Mouse (Mus musculus) c-Kit-positive CD71-negative TER-119-negative erythroid progenitor cells, embryonic 14.5 days (primary cell): ENCODE measurements around the gene Chd1l.

Experiments
- DNase-seq: peaks from one replicate; pipeline ENCODE4 v3.0.0-alpha.2; 2013; ENCODE audit warnings: low read depth

The Chd1l gene

DNA sequence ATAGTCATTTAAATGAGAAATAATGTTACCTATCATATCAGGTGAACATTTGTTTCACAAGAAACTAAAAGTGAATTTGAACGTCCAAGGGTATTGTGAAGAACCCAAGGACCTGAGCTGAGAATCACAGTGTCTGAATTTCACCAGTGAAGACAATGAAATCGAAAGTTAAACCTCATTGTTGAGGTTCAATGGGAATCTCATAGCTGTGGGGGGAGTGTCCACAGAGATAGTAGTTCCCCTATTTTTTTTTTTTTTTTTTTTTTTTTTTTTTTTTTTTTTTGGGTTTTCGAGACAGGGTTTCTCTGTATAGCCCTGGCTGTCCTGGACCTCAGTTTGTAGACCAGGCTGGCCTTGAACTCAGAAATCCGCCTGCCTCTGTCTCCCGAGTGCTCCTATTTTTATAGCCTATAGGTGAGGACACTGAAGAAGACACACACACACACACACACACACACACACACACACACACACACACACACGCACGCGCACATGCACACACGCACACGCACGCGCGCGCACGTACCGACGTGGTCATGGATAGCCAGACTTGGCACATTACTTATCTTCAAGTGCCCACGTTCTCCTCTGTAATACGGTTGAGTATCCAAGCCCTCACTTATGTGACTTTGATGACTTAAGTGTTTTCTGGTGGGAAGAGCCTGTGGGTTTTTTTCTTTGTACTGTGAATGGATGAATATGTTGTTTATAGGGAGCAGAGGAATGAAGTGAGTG is 7.3 kb upstream of the Chd1l start:
- no peak for DNase-seq

- DNase-seq = no peak
Measured at GRCm38 (mm10) chr3:97615933-97616332, 5.9 kb upstream of the Chd1l start.

DNA sequence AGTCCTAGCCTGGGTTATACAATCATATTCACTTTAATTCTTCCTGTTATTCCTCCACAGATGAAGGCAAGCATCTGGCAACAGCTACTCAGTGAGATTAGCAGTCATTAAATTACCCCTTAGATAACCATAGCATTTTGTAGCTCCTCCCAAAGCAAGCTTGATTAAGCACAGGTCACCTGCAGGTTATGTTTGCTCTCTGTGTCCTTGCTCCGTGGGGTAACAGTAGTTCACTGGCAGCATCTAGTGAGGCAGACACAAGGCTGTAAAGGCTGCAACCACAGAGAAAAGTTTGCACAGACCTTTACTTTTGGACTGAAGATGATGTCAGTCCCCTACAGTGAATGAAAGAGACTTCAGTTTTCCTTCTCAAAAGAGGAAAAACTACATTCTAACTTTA is 5.2 kb upstream of the Chd1l start:
- no peak for DNase-seq

DNA sequence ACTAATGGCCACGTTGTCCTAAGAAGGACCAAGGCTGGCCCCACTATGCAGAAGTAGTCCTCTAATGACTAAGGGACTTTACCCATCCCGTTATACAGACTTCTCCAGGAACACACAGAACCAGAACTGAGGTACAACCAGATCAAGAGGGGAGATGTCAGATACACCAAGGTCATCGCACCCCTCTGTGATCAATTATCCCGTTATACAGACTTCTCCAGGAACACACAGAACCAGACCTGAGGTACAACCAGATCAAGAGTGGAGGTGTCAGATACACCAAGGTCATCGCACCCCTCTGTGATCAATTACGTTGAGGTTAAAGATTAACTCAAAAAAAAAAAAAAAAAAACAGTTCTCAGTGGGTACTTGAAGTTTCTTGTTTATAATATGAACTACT is 1.0 kb upstream of the Chd1l start:
- no peak for DNase-seq

DNA sequence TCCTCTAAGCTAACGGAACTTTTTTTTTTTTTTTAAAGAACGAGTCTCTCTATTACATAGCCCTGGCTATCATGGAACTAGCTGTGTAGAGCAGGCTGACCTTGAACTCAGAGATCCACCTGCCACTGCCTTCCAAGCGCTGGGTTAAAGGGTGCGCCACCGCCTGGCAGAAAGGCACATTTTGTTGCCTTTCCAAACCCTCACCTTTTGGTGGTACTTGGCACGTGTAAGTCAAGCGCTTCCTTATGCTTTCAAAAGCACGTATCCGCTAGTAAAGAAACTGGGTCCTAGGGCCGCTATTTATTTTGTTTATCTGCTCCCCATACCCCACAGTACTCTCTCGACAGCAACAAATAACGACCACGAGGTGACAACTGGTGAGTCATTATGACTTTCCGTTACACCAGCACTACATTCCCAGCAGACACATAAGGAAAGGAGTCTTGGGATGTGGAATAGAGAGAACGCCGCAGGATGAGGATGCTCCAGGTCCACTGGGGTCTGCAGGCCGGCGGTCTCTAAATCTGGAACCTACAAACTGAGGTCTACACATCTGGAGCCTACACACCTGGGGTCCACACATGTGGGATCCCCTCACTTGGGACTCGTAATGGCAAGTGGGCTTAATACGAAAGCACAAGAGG is 680 bp downstream of the Chd1l start:
- DNase-seq = peak; percentile 40

GRCm38 (mm10) chr3:97600050-97600832 is 9.8 kb downstream of the Chd1l start:
- DNase-seq = no peak

DNA sequence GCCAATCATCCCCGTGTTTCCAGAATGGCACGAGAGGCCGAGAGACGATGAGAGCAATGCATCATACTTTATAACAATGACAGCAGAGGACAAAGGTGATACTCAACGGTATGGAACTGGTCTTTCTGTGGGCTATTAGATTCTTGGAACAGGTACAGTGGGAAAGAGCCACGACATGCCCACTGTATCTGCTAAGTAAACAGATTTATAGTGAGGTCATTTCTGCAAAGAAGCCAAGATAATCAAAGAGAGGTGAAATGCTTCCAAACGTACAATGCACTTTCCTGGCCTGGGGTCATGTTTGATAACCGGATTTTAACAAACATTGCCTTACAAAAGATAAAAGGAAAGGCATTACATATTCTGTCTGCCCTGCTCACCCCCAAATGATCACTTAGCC is 13.2 kb downstream of the Chd1l start:
- no peak for DNase-seq

DNA sequence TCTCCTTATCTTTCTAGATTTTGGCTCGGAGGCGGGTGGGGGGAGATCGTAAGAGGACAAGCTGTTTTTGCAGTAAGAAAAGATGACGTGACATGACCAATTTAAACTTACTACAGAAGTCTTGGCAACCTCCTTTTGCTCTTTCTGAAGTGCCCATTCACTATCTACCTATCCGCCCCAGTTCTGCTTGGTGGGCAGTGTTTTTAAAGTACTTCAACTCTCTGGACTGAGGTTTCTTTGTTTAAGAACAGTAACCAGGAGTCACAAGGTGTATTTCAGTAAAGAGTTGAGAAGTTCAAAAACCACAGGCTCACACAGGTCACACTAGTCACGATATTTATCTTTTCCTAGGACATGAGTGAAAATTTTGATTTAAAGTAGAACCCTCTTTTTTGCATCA is 14.9 kb downstream of the Chd1l start:
- no peak for DNase-seq

GRCm38 (mm10) chr3:97594140-97594539 is 15.9 kb downstream of the Chd1l start:
- no peak for DNase-seq

DNA sequence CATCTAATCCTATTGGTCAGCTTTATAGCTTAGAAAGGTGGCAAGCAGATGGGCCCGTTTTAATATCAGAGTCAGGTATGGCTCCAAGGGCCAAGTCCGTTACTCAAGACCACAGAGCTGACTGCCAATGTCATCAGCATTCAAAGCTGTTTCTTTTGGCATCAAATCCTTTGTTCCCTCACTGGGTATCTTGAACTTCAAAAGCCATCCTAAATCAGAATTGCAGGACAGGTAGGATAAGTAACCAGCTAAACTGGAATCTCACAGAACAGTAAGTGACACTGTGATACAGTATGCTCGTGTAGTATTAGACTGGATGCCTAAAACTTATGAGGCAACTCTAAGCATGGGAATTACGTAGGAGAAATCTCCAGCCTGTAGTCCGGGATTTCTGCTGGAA is 16.9 kb downstream of the Chd1l start:
- no peak for DNase-seq

DNA sequence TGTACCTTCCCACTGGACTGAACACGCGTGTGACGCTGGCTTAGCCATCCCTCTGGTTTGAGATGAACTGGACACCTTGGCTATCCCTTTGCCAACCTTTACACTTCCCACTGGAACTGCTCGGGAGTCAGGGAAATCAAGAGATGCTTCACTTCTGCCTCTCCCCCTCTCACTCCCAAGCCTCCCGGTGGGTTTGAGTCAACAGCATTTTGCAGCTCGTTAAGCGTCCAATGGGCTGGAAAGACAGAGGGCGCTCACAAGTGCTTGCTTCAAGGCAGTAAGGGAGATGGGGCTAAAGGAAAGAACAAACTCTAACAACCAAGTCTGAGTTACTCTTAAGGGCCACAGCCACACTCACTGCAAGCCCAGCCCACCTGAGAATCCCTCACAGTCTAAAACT is 19.3 kb downstream of the Chd1l start:
- no peak for DNase-seq

DNA sequence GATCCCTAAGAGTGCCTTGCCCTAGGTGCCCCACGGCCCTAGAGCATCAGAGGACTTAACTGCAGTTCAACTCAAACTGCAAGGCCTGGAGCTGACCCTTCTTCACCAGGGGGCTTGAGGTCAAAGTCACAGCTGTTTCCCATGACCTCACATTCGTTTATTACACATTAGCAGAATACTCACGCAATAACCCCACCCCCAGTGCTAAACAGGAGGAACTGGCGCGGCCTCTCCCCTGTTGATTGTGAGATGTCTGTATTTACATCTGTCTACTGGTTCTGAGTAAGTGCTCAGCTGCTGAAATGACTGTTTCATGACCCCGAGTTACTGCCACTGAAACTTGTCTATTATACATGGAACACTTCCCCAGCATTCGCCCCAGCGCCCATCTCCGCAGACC is 22.3 kb downstream of the Chd1l start:
- DNase-seq = no peak

GRCm38 (mm10) chr3:97585383-97586160 is 24.4 kb downstream of the Chd1l start:
- DNase-seq = peak; percentile 55

DNA sequence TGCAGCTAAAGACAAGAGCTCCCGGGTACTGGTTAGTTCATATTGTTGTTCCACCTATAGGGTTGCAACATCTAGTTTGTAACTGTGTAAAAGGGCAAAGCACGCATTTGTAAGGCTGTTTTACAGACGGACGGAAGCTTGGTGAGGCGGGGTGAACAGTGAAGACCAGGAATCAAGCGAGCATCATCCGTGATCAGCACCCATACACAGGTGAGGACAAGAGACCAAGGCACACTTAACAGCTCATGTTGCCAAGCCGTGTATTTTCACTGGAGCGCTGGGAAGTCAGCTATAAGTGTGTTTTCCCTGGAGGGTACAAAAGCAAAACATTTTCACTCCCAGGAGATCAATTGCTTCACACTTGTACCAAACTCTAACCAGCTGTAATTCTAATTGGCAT is 36.2 kb downstream of the Chd1l start:
- DNase-seq = no peak

GRCm38 (mm10) chr3:97564588-97564987 is 45.4 kb downstream of the Chd1l start:
- no peak for DNase-seq

GRCm38 (mm10) chr3:97558554-97558953 is 51.4 kb downstream of the Chd1l start:
- no peak for DNase-seq

GRCm38 (mm10) chr3:97546205-97546604 is 63.8 kb downstream of the Chd1l start:
- no peak for DNase-seq

GRCm38 (mm10) chr3:97540171-97540570 is 69.8 kb downstream of the Chd1l start:
- no peak for DNase-seq

GRCm38 (mm10) chr3:97538634-97539033 is 71.4 kb downstream of the Chd1l start:
- DNase-seq = no peak

DNA sequence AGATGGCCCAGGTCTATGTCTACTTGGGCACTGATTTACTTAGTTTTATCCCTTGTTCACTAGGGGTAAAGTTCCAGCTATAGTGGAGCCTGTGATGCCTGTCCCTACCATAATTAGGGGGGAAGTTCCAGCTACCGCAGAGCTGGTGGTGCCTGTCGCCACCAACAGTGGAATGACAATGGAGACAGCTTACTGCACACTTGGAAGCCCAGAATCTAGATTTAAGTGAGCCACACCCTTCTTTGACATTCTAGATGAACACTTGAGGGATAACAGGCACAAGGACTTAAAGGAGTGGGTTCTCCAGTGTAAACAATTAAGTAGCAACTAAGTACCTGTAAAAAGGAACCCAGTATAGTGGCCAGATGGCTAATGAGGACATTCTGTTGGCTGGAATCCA is 73.0 kb downstream of the Chd1l start:
- DNase-seq = no peak

DNA sequence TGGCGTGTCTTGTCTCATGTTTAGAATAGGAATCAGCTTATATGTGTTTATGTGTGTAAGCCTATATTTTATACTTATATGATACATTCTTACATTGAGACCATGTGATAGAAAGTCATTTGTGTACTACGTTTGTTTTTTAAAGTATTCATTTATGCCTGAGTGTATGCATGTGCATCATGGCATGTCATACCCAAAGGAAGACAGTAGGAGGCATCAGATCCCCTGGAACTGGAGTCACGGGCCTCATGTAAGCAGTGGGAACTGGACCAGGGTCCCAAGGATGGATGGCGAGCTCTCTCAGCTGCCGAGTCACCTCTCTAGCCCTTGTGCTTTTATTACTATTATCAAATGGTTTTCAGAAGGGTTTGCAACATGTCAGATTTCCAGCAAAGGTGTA is 74.3 kb downstream of the Chd1l start:
- DNase-seq = no peak

- no peak for DNase-seq
Measured at GRCm38 (mm10) chr3:97525458-97525857, 84.5 kb downstream of the Chd1l start.
